Mouse (Mus musculus) heart, postnatal 25 days (tissue): ENCODE data around the gene Myom1. TPM values are rescaled to one million over a fixed set of nuclear protein-coding genes. Genes with fewer than 3 reads are reported as not detected.

Experiments
- DNase-seq: peaks from one replicate; pipeline ENCODE4 v3.0.0; 2022; ENCODE audit warnings: low spot score
- intact Hi-C: fragments of 180-260 bp; cut with DNase I; formaldehyde crosslinking; loops from one replicate; pipeline ENCODE4 v1.15.1; 2025
- total RNA-seq, 2 experiments: library from RNA; stranded (reverse); gene quantifications; 2 replicates each; pipeline ENCODE4 v1.2.3; 2021

Myom1 gene
- total RNA-seq, 2 experiments from 2014 or later = 1,192 to 1,218 TPM

DNA sequence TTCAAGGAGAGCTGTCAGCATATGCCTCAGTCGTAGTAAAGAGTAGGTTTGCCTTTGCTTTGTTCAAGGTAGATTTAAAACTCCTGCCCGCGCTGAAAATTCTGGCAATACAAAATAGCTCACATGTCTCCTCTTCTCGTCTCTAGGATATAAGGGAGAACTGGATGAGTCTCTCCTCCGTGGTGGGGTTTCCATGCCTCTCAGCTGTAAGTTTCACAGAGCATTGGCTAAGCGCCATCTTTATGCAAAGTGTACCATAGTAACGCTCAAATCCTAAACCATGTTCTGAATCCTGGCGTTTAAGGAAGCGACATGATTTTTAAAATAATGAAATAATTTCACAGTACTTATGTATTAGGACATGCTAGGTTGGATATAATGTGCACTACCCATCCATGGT is 43.2 kb downstream of the Myom1 start:
- intact Hi-C loops = no loop called here
- DNase-seq = no peak

DNA sequence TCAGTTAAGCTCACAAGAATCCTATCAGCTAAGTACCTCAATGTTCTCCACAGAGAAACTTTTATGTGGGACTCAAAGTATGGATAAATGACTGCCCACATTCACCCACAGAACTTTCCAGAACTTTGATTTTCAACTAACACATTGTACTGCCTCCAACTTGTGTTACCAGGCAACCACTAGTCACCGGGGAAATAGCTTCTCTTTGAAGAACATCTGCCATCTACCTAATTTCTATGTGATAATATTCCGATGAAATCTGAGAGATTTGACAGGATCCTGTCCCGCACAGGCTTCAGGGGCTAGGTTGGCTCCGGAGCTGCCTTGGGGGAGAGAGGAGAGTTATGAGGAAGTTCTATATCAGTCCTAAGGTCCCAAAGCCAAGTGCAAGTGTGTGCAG is 44.4 kb downstream of the Myom1 start:
- no peak for DNase-seq
- intact Hi-C loops = no loop called here

DNA sequence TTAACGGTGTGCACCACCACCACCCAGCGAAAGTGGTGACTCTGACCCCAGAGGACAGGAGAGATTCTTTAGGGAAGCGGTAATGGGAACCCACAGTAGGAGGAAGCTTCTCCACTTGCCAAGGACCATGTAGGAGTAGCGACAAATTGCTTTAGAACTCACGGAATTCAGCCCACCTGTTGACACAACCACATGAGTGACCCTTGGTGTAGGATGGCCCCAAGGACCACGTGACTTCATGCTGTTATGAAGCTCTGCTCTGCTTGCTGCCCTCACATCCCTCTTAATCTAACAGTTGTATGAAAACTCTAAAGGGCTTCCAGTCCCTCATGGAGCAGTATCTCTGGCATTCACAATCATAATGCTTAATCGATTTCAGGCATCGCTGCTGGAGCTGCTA is 46.9 kb downstream of the Myom1 start:
- intact Hi-C loops = no loop called here
- DNase-seq = no peak

DNA sequence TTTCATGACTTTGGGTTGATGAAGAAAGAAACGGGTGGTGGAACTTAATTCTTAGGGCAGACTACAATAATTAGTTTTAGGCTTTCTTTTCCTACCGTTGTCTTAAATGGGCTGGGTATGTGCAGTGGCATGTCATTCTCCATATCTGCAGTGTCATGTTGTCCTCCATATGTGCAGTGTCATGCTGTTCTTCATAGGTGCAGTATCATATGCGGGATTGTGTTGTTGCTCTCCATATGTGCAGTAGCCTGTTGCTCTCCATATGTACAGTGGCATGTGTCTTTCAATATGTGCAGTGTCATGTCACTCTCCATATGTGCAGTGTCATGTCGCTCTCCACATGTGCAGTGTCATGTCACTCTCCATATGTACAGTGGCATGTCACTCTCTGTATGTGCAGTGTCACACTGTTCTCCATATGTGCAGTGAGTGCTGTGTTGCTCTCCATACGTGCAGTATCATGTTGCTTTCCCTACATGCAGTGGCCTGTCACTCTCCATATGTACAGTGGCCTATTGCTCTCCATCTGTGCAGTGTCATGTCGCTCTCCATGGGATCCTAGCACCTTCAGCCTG is 50.8 kb downstream of the Myom1 start:
- no peak for DNase-seq
- intact Hi-C loops = no loop called here

DNA sequence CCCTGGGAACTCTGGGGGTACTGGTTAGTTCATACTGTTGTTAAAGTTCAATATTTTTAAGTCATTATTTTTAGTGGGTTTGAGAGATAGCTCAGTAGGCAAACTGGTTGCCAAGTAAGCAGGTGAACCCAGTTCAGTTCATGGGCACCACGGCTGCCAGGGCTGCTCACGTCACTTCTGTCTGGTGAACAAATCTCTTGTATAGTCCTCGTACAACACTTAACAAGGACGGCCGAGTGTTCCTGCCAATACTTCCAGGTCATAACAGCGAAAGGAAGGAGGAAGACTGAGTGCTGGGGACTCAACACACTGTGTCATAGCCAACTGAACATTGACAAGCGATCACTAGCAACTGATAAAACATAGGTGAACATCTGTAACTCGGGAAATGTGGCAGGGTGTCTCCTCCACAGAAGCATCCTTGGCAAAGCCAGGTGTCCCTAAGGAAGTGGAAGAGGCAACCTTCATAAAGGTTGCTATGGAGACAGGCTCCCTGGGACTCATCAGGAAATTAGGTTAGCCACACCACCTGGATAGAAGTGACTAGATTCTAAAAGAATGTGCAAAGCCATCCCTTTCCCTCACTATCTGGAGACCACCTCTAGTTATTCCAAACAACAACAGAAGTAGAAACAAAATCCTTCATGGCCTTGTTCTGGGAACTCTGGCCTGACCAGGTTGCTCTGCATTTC is 52.9 kb downstream of the Myom1 start:
- no peak for DNase-seq
- intact Hi-C loops = no loop called here

DNA sequence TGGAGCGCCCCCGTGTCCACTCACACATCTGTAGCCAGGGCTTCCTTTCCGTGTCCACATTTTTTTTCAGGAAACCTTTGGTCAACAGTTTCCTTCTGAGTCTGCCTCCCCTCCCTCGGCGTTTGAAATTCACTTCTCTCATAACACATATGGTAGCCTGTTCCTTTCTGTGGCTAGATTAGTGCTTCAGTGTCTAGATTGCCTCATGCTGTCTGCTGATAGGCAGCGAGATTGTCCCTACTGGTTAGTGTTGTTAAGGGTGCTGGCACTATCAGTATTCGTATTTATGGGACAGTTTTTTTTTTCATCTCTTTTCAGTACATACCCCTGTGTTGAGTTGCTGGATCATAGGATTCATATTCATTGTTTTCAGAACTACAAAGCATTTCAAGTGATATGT is 54.0 kb downstream of the Myom1 start:
- DNase-seq = no peak
- intact Hi-C loops = no loop called here

DNA sequence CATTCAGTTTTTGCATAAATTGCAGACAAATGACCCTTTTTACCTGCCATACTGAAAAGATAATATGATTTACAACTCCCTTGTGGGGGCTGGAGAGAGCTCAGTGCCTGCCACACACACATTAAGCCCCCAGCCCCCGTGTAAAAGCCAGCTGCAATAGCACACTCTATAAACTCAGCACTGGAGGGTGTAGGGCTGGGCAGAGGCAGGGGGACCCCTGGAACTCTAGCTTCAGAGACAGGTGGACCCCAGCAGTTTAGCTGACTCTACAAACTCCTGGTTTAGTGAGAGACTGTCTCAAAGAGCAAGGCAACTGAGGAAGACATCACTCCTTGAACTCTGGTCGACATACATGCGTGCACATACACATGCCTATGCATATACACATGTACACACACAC is 55.3 kb downstream of the Myom1 start:
- intact Hi-C loops = no loop called here

DNA sequence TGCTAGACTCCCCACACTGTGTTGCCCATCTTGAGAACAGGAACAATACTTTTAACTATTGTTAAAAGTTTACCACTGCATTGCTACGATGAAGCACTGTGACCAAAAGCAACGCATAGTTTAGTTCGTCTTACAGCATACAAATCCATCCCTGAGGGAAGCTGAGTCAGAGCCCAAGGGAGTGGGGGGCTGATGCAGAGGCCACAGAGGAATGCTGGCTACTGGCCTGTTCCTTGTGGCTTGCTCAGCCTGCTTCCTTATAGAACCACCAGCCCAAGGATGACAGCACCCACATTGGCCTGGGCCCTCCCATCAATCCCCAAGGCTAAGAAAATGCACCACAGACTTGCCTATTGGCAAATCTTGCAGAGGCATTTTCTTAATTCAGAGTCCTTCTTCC is 56.8 kb downstream of the Myom1 start:
- intact Hi-C loops = no loop called here
- DNase-seq = no peak

More for the DNA sequence above, 55.3 kb downstream of the Myom1 start:
- no peak for DNase-seq

DNA sequence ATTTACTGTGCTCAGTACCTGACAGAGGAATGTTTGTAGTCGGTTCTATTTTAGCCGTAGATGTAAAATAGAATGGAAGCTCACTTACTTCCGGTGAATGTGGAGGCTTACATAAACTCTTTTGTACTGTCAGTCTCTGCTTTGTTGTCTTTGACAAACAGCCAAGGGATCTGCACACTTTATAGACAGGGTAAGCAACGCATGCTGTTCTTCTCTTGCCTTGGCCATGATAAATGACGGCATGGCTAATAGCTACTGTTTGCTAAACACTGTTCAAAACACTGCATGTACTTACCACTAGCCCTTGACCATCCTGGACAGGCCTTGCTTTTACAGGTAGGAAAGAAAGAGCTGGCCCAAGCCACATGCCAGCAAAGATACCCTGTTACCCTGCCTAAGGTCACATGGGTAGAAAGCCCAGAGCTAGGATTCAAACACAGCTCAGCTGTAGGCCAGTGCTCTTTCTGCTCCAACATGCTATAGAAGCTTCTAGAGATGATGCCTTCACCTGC is 59.7 kb downstream of the Myom1 start:
- intact Hi-C loops = no loop called here
- DNase-seq = no peak

DNA sequence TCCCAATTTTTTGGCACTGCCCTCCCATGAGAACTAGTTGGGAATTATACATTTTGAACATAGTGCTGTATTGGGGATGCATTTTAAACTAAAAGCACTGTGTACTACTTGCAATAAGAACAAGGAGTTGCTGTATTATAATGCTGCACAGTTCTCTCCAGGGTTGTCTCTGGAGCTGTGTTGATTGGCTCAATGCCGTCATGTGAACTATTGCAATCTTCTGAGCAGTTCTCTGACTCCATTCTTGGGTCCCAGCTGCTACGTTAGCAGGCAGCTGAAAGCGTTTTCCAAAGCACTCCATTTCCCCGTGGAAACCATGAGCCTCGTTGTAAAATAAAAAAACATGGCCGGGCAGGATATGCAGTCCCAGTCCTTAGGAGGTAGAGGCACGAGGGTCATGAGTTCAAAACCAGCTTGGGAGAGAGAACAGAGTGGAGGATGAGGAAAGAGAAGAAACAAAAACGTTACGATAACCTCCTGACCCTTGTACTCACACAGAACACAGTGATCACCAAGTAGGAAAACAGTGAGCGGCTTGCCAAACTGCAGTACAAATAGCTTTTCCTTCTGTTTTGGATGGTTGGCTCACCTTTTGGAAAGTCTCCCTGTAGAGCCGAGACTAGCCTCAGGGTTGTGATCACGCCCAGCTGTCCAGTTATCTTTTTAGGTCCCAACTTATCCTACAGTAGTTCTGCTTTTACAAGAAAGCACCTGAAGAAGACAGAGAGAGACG is 60.6 kb downstream of the Myom1 start:
- intact Hi-C loops = no loop called here
- DNase-seq = no peak

DNA sequence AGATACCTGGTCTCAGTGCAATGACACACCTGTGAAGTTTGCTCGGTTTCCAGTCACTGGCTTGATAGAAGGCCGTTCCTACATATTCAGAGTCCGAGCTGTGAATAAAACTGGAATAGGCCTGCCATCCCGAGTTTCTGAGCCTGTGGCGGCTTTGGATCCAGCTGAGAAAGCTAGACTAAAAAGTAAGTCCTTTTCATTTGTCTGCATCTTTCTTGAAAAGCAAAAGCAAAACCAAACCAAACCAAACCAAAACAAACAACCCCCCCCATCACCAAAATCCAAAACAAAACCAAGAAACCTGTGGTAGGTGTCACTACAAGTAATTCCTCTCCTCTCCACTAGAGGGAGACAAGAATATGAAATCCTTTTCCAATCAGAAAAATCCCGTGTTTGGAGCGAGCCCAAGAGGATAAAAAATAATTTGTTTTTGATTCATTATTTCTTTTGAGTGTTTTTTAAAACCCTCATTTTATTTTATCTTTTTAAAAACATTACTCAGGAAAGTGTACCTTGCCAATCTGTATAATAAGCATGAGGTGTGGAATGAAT is 62.1 kb downstream of the Myom1 start:
- no peak for DNase-seq
- intact Hi-C loops = loop anchor here (1.0 kb wide), 1 partner anchor 131 kb away; no protein-coding TSS in a partner anchor

DNA sequence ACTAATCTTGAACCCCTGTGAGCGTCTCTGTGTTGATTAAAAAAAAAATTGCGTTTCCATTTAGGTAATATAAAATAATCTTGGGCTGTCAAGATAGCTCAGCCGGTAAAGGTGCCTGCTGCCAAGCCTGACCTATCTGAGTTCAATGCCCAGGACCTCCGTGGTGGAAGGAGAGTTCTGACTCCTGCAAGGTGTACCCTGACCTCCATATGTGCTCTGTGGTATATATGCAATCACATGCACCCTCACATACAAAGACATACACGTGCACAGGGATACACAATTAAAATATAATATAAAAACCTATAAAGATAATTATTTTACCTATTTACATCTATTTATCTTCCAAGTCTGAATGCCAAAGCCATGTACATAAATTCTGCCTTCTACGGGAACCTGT is 62.7 kb downstream of the Myom1 start:
- intact Hi-C loops = no loop called here
- no peak for DNase-seq

DNA sequence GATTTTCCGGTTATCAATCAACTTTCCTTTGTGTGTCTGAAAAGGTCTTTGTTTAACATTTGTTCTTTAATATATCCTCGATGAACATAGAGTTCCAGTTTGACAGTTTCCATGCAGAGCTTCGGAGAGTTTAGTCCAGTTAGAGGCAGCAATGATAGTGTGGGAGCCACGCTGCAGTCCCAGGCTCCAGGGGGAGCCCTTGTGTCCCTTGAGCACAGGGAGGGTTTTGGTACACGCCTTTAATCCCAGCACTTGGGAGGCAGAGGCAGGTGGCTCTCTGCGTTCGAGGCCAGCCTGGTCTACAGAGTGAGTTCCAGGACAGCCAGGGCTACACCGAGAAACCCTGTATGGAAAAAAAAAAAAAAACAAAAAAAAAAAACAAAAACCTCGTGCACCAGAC is 66.7 kb downstream of the Myom1 start:
- intact Hi-C loops = no loop called here

DNA sequence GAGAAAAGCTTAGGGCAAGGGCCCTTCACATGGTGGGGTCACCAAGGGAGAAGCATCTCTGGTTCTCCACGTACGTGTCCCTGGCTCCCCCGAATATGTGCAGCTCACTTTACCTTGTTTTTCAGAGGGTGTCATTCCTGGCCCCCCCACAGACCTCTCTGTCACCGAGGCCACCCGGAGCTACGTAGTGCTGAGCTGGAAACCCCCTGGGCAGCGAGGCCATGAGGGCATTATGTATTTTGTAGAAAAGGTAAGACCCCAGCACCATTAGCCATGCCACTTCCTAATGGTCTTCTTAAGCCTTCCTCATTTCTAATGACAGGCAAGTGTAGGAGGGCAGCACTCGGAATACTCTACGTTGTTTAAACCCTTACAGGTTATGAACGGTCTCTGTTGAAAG is 69.5 kb downstream of the Myom1 start:
- intact Hi-C loops = no loop called here
- DNase-seq = no peak

More for the DNA sequence above, 66.7 kb downstream of the Myom1 start:
- DNase-seq = no peak

DNA sequence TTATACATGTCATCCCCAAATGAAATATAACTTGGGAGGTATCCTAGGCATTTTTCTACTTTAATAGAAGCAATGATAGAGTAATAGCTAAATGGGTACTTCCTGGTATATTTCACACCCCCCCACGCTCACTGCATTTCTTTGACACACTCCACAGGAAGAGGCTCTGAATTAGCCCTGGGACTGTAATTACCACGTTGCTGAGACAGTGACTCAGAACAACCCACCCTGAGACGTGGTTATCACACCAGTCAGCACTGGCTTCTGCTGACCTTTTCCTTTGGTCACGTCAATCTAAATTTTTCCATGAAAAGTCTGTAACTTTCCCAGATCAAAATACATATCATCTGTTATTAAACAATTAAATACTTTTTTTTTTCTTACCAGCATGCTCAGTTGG is 72.0 kb downstream of the Myom1 start:
- intact Hi-C loops = no loop called here
- no peak for DNase-seq

DNA sequence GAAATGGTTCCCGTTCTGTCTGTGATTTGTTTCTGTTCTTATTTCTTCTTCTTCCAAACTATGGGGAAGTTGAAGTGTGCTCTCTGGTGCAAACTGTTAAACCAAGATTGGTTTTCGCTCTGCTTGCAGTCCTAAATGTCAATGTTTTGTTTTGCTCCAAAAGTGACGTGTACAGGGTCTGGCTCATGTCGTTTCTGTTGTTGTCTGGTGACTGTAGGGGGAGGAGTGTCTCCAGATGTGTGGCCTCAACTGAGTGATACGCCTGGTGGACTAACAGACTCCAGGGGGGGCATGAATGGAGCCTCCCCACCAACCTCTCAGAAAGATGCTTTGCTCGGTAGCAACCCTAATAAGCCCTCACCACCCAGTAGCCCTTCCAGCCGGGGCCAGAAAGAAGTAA is 79.6 kb downstream of the Myom1 start:
- DNase-seq = no peak
- intact Hi-C loops = no loop called here

DNA sequence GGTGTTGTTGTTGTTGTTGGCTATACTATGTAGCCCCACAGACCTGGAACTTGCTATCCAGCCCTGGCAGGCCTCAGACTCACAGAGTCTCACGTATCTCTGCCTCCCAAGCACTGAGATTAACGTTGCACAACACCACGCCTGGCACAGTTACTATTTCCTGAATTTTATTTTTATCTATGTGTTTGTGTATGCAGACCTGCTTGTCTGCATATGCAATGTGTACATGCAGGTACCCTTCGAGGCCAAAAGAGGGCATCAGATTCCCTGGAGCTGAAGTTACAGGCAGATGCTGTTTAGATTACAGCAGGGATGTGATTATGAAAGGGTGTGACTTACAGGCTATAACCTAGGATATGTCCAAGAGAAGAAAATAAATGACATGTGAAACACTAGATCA is 84.5 kb downstream of the Myom1 start:
- intact Hi-C loops = loop anchor here (2.0 kb wide), 1 partner anchor 110 kb away; no protein-coding TSS in a partner anchor

DNA sequence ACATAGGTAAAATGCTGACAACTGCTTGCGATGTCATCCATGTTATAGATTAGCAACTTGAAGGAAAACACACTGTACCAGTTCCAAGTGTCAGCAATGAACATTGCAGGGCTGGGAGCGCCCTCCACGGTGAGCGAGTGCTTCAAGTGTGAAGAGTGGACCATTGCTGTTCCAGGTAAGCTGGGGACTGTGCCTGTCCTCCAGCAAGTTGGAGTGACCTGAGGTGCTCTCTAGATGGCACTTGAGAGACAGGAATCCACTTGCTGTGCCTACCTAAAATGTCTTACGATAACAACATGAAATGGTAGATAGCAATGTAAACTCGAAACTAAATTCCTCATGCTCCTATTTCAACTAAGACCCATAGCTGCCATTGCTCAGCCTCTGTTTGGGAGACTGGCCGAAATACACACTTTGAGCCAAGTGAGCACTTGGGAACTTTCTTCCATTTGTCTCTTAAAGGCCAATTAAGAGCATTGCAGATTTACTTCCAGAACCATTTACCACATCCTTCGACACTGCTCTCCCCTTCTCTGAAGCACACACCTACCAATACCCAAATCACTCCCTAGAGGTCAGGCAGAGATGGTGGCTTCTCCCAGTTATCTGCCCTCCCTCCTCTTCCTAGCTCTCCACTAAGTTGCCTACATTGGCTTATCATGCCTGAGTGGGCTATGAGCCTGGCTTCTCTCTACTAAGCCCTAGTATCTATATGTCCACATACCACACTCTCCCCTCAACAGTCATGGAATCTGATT is 85.1 kb downstream of the Myom1 start:
- no peak for DNase-seq
- intact Hi-C loops = loop anchor here (2.0 kb wide), 1 partner anchor 109 kb away; no protein-coding TSS in a partner anchor

More for the DNA sequence above, 84.5 kb downstream of the Myom1 start:
- DNase-seq = no peak

DNA sequence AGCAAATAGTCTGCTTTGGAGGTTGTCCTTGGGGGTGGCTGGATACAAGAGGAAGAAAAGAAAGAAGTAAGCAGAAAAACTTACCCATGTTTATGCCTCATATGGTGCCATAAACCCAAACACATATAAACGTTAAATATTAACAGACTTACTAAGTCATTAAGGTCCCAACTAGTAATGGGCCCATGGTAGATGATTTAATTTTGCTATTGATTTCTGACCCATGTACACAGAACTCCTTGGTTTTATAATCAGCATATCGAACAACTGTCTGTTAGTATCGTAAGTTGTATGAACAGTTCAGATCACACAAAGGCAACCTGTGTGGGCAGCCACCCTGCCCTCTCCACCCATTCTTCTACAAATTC is 85.7 kb downstream of the Myom1 start:
- no peak for DNase-seq
- intact Hi-C loops = no loop called here

DNA sequence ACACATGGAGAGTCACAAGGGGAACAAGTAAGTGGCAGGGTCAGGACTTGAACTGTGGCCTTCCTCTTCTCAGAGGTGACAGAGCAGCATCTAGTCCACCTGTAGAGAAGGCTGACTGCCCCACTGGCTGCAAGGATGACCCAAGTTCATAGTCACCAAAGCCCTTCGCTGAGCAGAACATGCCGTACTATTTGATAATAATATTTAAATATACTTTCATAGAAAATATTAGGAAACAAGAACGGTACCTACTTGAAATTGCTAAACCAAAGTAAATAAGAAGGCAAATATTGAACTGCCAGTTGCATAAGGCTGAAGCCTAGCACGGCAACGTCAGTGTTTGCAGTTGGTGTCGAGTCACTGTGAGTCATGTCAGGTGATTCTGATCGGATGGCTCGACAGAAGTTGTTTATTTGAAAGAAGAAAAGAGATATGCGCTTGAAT is 86.6 kb downstream of the Myom1 start:
- intact Hi-C loops = no loop called here
- no peak for DNase-seq
